Mouse (Mus musculus) limb, embryonic 12.5 days (tissue): ENCODE data around the gene Trdn. TPM values are rescaled to one million over a fixed set of nuclear protein-coding genes. Genes with fewer than 3 reads are reported as not detected.

Source experiments
- ATAC-seq: fragments of 200-750 bp; cut with Nextera tagmentation; 2 replicates; pipeline ENCODE4 v1.8.0; 2017; ENCODE audit warnings: low read depth, moderate TSS enrichment; ENCODE audit not compliant: insufficient number of reproducible peaks, insufficient read depth, low FRiP score, low TSS enrichment
- H3K27ac ChIP-seq: fragments of 300-500 bp; sonication (generic); 2 replicates; pipeline ENCODE4 v1.5.1; 2016; ENCODE audit warnings: mild to moderate bottlenecking, moderate library complexity
- H3K27me3 ChIP-seq: fragments of 300-500 bp; sonication (generic); 2 replicates; pipeline ENCODE4 v1.6.1; 2016; ENCODE audit warnings: mild to moderate bottlenecking, moderate library complexity
- H3K36me3 ChIP-seq: fragments of 300-500 bp; sonication (generic); 2 replicates; pipeline ENCODE4 v1.6.1; 2016; ENCODE audit warnings: mild to moderate bottlenecking, moderate library complexity
- H3K4me1 ChIP-seq: fragments of 300-500 bp; sonication (generic); replicated peaks from 2 replicates; pipeline ENCODE4 v1.6.1; 2016
- H3K4me2 ChIP-seq: fragments of 300-500 bp; sonication (generic); 2 replicates; pipeline ENCODE4 v1.6.1; 2016; ENCODE audit warnings: mild to moderate bottlenecking, moderate library complexity
- H3K4me3 ChIP-seq: fragments of 300-500 bp; sonication (generic); replicated peaks from 2 replicates; pipeline ENCODE4 v1.5.1; 2016; ENCODE audit warnings: mild to moderate bottlenecking
- H3K9ac ChIP-seq: fragments of 300-500 bp; sonication (generic); replicated peaks from 2 replicates; pipeline ENCODE4 v1.6.1; 2016; ENCODE audit warnings: mild to moderate bottlenecking, moderate library complexity
- H3K9me3 ChIP-seq: fragments of 300-500 bp; sonication (generic); 2 replicates; pipeline ENCODE4 v1.6.1; 2016; ENCODE audit warnings: mild to moderate bottlenecking, moderate library complexity
- WGBS: fragments of 180-500 bp; shearing (Covaris S2); methylation state at CpG from one replicate; pipeline ENCODE4 v1.1.7; 2016; 5-methylcytosine and 5-hydroxymethylcytosine counted together
- polyA plus RNA-seq: library from polyadenylated mRNA; unstranded; fragments of >200 nt; fragmentation: Nextera tagmentation; extraction: Ambion mirVana; gene quantifications from 2 replicates; pipeline ENCODE4 v1.2.1, GENCODE M21; 2016

Gene Trdn
- polyA plus RNA-seq, 1 experiment from 2014 or later = 3.0 TPM

DNA sequence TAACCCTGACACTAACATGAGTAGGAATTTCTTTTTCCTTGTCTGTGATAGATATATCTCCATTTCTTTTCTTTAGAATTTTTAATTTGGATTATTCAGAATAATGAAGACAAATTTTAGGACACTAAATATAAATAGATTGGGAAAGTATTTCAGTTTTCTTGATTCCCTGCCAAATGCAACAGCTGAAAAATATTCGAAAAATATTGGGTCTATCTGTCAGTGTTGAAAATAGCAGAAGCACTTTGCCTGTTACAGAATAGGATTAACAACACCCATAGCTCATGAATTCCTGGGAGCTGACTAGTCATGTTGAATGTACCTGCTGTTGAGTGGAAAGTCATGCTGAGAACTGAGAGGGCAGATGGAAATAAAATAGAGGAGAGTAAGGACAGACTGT, 64.6 kb downstream of the Trdn start:
- no peaks in the 10 kb centered on the region for H3K36me3 ChIP-seq
- 84% methylated on average over 1 of the region's 1 CpGs for WGBS
- no peak overlapping the region for H3K4me3 ChIP-seq
- H3K9ac ChIP-seq = no peak overlapping the region
- ATAC-seq = no peak
- no peak overlapping the region for H3K27ac ChIP-seq
- no peaks in the 10 kb centered on the region for H3K9me3 ChIP-seq
- no peaks in the 10 kb centered on the region for H3K27me3 ChIP-seq
- no peak overlapping the region for H3K4me2 ChIP-seq
- no peaks in the 10 kb centered on the region for H3K4me1 ChIP-seq

DNA sequence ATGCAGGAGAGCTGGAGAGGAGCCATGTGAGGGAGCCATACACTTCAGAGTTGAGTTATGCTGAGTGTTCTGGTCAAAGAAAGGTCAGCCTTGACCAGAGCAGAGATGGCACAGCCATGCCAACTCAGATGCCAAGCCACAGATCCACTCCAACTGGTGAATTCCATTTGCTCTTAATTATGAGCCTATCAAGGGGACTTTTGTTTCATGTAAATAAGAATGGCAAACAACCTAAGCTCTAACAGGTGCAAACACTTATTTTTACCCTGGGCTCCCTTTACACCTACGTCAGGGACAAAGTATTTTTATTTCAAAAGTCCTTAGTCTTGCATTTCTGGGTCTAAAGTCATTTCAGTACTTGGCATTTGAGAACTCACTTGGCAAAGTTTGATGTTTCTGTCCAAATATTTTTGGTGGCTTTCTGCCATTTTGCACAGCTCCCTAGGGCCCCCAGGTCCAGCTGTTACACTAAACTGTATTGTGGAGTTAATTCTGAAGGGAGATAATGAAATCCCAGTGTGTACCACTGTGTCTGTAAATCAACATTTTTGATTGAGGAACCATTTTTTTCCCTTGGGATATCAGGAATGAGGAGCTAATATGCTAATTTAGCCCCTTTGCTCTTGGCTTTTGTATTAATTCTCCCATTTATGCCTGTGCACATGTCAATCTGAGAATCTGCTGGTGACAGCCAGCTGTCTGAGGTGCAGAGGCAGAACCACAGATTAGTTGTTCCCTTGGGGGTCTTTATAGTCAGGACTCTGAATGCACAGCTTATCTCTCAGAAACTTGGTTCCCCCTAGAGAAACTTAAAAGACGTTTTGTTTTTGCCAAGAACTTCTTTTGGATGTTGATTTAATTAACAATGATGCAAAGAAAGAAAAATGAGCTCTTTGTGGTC, 99.6 kb downstream of the Trdn start:
- peak; percentile 59 for ATAC-seq

DNA sequence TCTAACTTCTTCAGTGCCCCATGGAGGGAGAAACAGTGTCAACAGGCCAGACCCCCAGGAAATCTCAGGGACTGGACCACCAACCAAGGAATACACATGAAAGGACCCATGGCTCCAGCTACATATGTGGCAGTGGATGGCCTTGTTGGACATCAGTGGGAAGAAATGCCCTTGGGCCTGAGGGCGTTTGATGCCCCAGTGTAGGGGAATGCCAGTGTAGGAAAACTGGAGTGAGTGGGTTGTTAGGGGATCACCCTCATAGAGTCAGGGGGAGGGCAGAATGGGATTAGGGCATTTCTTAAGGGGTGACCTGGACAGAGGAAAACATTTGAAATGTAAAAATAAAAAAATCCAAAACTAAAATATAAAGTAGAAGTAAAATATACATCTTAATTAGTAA, 108.7 kb downstream of the Trdn start:
- Histone ChIP-seq H3K4me3 (no peak overlapping the region), H3K9me3 (no peaks in the 10 kb centered on the region), H3K27me3 (no peaks in the 10 kb centered on the region), H3K27ac (no peak overlapping the region), H3K36me3 (no peaks in the 10 kb centered on the region), H3K9ac (no peak overlapping the region), H3K4me1 (no peaks in the 10 kb centered on the region), H3K4me2 (no peak overlapping the region)
- WGBS = 68% methylated on average over 1 of the region's 1 CpGs
- no peak for ATAC-seq

More for the DNA sequence above, 99.6 kb downstream of the Trdn start:
- no peak overlapping the region for H3K27ac ChIP-seq
- no peaks in the 10 kb centered on the region for H3K36me3 ChIP-seq
- no peaks in the 10 kb centered on the region for H3K9me3 ChIP-seq
- 44% methylated on average over 2 of the region's 2 CpGs for WGBS
- no peak overlapping the region for H3K4me3 ChIP-seq
- H3K27me3 ChIP-seq = no peaks in the 10 kb centered on the region
- no peaks in the 10 kb centered on the region for H3K4me1 ChIP-seq
- H3K9ac ChIP-seq = no peak overlapping the region
- H3K4me2 ChIP-seq = no peak overlapping the region

DNA sequence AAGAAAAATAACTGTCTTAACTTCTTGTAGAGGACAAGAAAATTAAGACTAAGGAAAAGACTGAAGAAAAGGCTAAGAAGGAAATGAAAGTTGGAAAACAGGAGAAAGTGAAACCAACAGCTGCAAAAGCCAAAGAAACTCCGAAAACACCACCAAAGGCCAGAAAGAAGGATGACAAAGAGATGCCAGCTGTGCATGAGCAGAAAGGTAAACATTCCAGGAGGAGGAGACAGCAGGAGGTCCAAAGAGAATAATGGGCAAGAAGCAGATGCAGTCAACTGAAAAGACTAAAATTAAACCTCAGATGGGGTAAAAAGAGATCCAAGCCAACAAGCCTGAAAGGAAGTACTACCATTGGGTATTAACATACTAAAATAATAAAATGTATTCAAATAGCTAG, 115.6 kb downstream of the Trdn start:
- Histone ChIP-seq H3K4me1 (no peaks in the 10 kb centered on the region), H3K4me2 (no peak overlapping the region), H3K9ac (no peak overlapping the region), H3K27me3 (no peaks in the 10 kb centered on the region), H3K9me3 (no peaks in the 10 kb centered on the region), H3K4me3 (no peak overlapping the region), H3K36me3 (no peaks in the 10 kb centered on the region), H3K27ac (no peak overlapping the region)
- 65% methylated on average over 1 of the region's 1 CpGs for WGBS
- ATAC-seq = no peak

DNA sequence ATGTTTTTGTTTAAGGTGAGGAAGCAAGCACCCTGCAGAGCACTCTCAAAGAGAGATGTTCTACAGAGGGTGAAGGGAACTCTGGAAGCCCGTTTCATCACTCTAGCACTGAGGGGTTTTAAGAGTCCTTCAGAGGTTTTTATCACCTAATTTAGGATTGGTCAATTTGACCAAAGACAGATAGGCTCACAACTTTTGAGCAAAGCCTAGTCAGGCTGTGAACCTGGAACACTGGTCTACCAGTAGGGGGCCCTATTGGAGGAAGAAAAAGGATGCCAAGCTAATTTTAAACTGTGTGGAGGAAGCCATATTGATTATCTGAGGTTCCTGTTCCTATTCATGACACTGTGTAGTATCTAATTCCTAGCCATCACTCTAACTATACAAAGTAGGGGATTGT, 117.9 kb downstream of the Trdn start:
- WGBS = 35% methylated on average over 1 of the region's 1 CpGs
- no peaks in the 10 kb centered on the region for H3K27me3 ChIP-seq
- no peaks in the 10 kb centered on the region for H3K9me3 ChIP-seq
- no peaks in the 10 kb centered on the region for H3K4me1 ChIP-seq
- no peaks in the 10 kb centered on the region for H3K36me3 ChIP-seq
- ATAC-seq = no peak
- no peak overlapping the region for H3K4me2 ChIP-seq
- H3K4me3 ChIP-seq = no peak overlapping the region
- H3K27ac ChIP-seq = no peak overlapping the region
- H3K9ac ChIP-seq = no peak overlapping the region

DNA sequence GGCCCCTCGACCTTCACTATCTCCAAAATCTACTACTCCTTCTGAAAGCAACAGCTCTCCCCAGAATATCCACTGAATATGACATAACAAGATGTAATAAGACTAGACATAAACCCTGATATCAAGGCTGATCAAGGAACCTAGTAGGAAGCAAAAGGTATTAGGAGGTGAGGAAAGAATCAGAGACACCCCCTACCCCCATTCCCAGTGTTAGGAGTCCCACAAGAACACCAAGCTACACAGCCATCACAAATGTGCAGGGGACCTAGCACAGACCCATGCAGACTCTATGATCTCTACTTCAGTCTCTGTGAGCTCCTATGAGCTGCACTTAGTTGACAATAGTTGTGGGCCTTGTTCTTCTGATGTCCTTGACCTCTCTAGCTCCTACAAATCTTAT, 130.1 kb downstream of the Trdn start:
- H3K36me3 ChIP-seq = no peaks in the 10 kb centered on the region
- H3K27me3 ChIP-seq = no peaks in the 10 kb centered on the region
- H3K4me2 ChIP-seq = no peak overlapping the region
- H3K27ac ChIP-seq = no peak overlapping the region
- ATAC-seq = no peak
- H3K9ac ChIP-seq = no peak overlapping the region
- WGBS = 55% methylated on average over 1 of the region's 1 CpGs
- H3K4me1 ChIP-seq = no peaks in the 10 kb centered on the region
- no peak overlapping the region for H3K4me3 ChIP-seq
- no peaks in the 10 kb centered on the region for H3K9me3 ChIP-seq

DNA sequence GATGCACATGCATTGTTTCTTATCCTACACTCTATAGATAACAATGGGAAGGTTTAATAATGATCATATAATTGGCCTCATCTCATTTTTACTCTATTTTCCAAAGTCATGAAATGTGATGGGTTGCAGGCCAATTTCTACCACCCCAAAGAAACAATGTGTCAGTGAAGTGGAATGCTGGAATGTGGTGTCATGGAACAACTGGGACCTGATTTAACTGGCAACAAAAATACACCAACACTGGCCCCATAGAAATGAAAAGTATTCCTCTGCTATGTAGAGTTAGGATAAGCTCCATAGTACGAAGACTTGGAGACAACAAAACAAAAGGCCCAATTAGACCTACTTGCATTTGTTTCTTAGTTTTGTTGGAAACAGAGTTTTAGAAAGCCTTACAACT, 173.6 kb downstream of the Trdn start:
- H3K4me1 ChIP-seq = no peaks in the 10 kb centered on the region
- no peak for ATAC-seq
- 71% methylated on average over 1 of the region's 1 CpGs for WGBS

DNA sequence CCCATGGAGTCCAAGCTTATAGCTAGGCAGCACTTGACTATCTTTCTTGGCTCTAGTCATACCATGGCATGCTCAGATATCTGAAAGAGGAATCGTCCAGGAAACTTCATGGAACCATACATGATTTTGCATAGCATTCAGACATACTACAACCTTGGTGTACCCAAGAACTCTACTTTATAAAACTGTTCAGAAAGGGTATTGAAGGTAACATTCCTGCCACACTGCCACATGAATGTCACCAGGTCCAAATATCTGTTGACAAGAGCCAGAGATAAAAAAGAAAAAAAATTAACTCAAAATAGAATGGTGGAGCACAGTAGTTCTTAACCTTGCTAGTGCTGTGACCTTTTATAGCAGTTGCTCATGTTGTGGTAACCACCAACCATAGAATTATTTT, 175.8 kb downstream of the Trdn start:
- ATAC-seq = no peak
- Histone ChIP-seq H3K27ac (no peak overlapping the region), H3K9ac (no peak overlapping the region), H3K4me2 (no peak overlapping the region), H3K36me3 (no peaks in the 10 kb centered on the region), H3K4me3 (no peak overlapping the region), H3K4me1 (no peaks in the 10 kb centered on the region), H3K9me3 (no peaks in the 10 kb centered on the region), H3K27me3 (no peaks in the 10 kb centered on the region)
- 78% methylated on average over 1 of the region's 1 CpGs for WGBS

More for the DNA sequence above, 173.6 kb downstream of the Trdn start:
- Histone ChIP-seq H3K36me3 (no peaks in the 10 kb centered on the region), H3K4me3 (no peak overlapping the region), H3K9me3 (no peaks in the 10 kb centered on the region), H3K27ac (no peak overlapping the region), H3K4me2 (no peak overlapping the region), H3K27me3 (no peaks in the 10 kb centered on the region), H3K9ac (no peak overlapping the region)

DNA sequence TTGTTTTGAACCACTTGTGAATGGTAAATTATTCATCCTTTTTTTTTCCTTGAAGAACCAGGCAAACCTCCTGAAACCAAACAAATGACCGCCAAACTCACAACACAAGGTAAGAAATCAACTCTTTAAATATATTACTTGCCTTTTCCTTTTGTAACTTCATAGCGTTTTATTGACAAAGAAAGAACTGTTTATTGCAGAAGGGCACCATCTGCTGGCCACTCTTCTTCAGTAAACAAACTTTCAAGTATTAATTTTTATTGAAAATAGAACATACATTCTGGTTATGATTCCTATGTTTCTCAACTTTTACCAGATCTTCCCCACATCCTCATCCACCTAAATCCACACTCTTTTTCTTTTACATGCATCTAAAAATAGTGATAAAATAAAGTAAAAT, 224.6 kb downstream of the Trdn start:
- Histone ChIP-seq H3K4me3 (no peak overlapping the region), H3K9ac (no peak overlapping the region), H3K27ac (no peak overlapping the region), H3K4me1 (no peaks in the 10 kb centered on the region), H3K27me3 (no peaks in the 10 kb centered on the region), H3K36me3 (no peaks in the 10 kb centered on the region), H3K9me3 (no peaks in the 10 kb centered on the region), H3K4me2 (no peak overlapping the region)
- 26% methylated on average over 2 of the region's 2 CpGs for WGBS
- ATAC-seq = no peak

DNA sequence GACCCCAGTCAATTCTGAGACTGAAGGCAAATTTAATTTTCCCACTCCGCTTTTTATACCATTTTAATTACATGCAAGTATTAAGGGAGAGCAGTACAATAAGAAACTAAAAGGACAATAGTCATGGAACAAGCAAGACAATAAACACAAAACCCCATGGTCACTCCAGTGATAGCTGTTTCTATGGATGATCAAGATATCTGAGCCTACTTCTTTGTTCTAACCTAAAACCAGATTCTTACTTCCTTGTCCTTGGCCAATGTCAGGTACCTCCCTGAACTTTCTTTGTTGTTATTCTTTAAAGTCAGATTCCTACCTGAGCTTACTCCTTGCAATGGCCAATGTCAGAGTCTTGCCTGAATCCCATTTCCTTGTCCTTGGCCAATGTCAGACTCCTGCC, 272.7 kb downstream of the Trdn start:
- no peaks in the 10 kb centered on the region for H3K27me3 ChIP-seq

DNA sequence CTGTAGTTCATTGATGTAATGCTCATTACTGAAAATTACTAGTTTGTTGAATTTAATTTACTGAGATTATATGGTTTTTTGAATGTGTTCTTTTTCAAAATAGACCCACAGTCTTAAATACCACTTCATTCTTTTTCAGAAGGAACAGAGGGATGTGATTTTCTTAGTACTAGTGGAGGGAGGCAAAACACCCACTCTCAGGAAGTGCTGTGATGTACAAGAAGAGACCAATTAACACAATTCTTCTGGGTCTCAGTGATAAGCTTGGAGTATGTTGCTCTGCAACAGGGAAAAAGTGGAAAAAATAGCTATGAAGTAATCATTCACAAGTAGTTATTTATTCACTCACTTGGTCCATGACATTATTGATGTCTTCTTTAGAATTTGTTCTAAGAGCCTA, 286.2 kb downstream of the Trdn start:
- H3K36me3 ChIP-seq = no peaks in the 10 kb centered on the region
- no peaks in the 10 kb centered on the region for H3K27me3 ChIP-seq
- H3K9me3 ChIP-seq = no peaks in the 10 kb centered on the region
- no peak overlapping the region for H3K27ac ChIP-seq
- ATAC-seq = no peak
- no peak overlapping the region for H3K4me3 ChIP-seq
- no peak overlapping the region for H3K9ac ChIP-seq
- H3K4me2 ChIP-seq = no peak overlapping the region
- no peaks in the 10 kb centered on the region for H3K4me1 ChIP-seq

More for the DNA sequence above, 272.7 kb downstream of the Trdn start:
- ATAC-seq = no peak
- H3K9me3 ChIP-seq = no peaks in the 10 kb centered on the region
- H3K4me1 ChIP-seq = no peaks in the 10 kb centered on the region
- H3K4me2 ChIP-seq = no peak overlapping the region
- H3K9ac ChIP-seq = no peak overlapping the region
- no peaks in the 10 kb centered on the region for H3K36me3 ChIP-seq
- no peak overlapping the region for H3K27ac ChIP-seq
- H3K4me3 ChIP-seq = no peak overlapping the region
- 76% methylated on average over 1 of the region's 1 CpGs for WGBS

DNA sequence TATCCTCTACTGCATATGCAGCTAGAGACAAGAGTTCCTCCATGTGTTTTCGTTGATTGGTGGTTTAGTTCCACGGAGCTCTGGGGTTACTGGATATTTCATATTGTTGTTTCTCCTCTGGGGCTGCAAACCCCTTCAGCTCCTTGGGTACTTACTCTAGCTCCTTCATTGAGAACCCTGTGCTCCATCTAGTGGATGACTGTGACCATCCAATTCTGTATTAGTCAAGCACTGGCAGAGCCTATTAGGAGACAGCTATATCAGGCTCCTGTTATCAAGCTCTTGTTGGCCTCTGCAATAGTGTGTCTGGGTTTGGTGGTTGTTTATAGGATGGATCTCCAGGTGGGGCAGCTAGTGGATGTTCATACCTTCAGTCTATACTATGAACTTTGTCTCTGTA, 290.2 kb downstream of the Trdn start:
- Histone ChIP-seq H3K9me3 (no peaks in the 10 kb centered on the region), H3K4me3 (no peak overlapping the region), H3K9ac (no peak overlapping the region), H3K4me1 (no peaks in the 10 kb centered on the region), H3K36me3 (no peaks in the 10 kb centered on the region), H3K27ac (no peak overlapping the region), H3K27me3 (no peaks in the 10 kb centered on the region), H3K4me2 (no peak overlapping the region)
- WGBS = 63% methylated on average over 2 of the region's 2 CpGs
- ATAC-seq = no peak
